Mouse (Mus musculus) brain, adult 10 weeks (tissue): ENCODE data around the gene Ubp1. TPM values are rescaled to one million over a fixed set of nuclear protein-coding genes. Genes with fewer than 3 reads are reported as not detected.

Experiments used
- polyA plus RNA-seq: library from polyadenylated mRNA; stranded (reverse); fragments of 350-450 nt; fragmentation: Illumina TruSeq; extraction: RNeasy Lipid Tissue Mini Kit (QIAGEN cat#74804); gene quantifications from one replicate; pipeline ENCODE4 v1.2.3, GENCODE M21; 2015; ENCODE audit warnings: low read depth, low replicate concordance

Gene Ubp1
- 75.5 TPM for polyA plus RNA-seq

DNA sequence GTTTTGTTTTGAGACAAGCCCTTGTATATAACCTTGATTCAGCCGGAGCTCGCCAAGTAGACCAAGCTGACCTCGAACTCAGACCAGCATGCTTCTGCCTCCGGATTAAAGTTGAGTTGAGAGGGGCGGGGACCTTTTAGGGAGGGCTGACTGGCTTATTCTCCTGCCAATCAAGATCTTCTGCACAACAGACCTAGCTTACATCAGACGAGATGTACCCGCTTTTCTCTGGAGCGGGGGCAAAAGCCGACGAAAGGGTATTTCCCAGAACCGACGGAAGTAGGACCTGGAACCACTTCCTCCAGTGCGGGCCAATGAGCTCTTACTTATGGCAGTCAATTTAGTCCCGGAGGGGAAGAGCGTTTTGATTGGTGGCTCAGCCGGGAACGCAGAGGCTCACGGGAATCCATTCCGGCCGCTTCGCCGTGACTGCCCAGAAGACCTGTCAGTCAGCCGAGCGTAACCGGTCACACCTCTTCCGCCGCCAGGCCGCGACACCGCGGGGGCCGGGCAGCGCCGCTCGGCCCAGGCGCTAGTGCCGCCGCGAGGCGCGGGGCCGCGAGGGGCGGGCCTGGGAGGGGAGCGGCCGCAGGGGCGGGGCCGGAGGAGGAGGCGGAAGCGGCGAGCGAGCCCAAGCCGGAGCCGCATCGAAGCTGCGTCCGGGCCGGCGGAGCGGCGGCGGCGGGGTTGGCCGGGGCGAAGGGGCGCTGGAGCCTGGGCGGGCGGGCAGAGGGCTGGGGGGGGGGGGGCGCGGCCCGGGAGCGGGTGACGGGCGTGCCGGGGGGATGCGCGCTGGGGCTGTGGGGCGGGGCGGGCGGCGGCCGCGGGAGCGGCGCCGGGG lies at the start of gene Ubp1:
Ubp1 (plus strand) TSS at position 401 of the 841 bp plus-strand sequence.

Other genes starting within 250 kb of the Ubp1 start
- gene Pdcd6ip, start 222.7 kb upstream of the Ubp1 start, polyA plus RNA-seq, result 42.1 TPM
- 144 TPM for gene Clasp2, start 189.5 kb upstream of the Ubp1 start, polyA plus RNA-seq
- 62.3 TPM for gene Fbxl2, start 115.3 kb downstream of the Ubp1 start, polyA plus RNA-seq
- gene Susd5, start 126.2 kb downstream of the Ubp1 start, polyA plus RNA-seq, result 5.8 TPM